Mouse (Mus musculus): ENCODE results near the gene Sox10.

DNA sequence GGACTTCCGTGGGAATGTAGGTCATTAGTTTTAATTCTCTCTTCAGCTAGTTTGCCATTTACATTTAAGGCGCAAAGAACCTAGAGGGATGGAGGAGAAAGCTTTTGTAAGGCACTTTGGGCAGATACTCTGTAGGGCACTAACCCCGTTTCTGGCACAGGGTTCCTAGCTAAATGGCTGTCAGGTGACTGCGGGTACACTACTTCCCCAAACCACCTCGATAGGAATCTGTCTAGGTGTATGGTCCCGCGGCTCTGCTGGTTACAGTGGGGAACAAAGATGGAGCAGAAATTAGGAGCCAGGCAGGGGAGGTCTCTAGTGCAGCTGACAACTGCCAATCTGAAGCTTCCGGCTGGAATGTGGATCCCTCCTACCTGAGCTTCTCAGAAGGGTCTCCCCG lies 55.0 kb downstream of the Sox10 start:
- TF ChIP-seq CTCF (IDR thresholded peaks at IDR 0.05; ENCODE audit: insufficient read depth, low read length) = no peak
- no peak for TF ChIP-seq POLR2A (IDR thresholded peaks at IDR 0.05; ENCODE audit: borderline replicate concordance, extremely low read depth, low read depth, low read length)
